Mouse (Mus musculus): ENCODE data around the gene Zbtb8b. TPM values are rescaled to one million over a fixed set of nuclear protein-coding genes. Genes with fewer than 3 reads are reported as not detected.

Gene Zbtb8b
- not detected for polyA plus RNA-seq (2017; shearing (Covaris generic))

DNA sequence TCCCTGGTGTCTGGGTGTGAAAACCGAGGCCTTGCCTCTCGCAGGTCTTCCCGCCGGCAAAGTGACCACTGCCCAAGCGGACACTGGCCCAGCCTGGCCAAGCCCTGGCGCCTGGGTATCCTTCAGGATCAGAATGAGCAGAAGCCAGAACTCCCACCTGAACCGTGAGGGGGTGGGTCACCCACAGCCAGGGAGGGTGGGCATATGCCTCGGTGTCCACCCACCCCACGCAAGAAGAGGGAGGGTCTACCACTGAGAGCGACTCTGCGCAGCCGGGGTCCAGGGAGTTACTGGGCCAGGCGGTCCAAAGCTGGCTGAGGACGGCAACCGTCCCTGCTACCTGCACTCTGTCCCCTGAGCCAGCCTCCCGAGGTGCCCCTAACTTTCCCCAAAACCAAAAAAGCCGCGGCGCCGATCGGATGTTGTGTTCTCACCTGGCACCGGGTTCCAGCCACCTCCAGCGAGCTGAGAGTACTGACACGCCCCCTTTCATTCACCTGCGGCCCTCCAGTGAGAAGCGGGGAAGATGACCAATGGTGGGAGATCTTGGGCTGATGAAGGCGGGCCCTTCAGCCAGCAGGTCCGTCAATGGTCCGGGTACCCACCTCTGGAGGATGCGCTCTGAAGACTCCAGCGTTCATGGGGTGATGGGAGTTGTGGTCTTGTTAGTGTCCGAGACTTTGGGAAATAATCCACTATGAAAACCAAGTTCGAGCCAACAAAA, at the start of gene Zbtb8b:
Gene Zbtb8b (minus strand): TSS at position 514 of the 724 bp plus-strand sequence.

DNA sequence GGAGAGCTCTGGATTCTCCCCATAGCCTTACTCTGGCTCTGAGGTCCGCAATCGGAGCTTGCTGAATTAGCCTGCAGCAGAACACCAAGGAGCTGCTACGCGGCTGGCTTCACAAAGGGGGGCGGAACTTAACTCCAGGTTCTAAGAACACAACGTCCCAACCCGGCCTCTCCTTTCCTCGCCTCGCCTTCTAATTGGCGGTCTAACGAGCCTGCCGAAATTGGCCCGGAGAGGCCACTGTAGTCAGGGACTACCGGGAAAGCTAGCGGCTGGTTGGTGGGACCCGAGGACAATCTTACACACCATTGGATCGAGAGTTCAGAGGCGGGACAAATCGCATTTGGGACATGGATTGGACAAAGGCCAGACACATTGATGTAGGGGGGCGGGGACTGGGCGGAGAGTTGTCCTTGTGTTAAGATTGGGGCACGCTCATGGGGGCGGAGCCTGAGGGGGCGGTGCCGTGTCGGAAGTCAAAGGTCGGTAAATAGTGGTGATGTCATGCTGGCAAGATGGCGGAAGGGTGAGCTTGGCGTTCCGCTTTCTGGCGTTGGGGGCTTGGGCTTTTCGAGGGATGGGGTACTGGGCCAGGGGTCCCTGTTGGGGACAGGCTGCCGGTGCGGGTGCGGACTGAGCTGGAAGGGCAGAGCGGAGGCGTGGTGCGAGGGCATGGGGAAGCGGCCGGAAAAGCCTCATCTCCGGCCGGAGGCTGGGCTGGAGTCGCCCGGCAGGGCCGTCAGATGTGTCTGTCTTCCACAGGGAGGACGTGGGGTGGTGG, 20.7 kb upstream of the Zbtb8b start, which contains the start of gene Bsdc1:
Gene Bsdc1 (plus strand): TSS at position 399 of the 778 bp plus-strand sequence.

DNA sequence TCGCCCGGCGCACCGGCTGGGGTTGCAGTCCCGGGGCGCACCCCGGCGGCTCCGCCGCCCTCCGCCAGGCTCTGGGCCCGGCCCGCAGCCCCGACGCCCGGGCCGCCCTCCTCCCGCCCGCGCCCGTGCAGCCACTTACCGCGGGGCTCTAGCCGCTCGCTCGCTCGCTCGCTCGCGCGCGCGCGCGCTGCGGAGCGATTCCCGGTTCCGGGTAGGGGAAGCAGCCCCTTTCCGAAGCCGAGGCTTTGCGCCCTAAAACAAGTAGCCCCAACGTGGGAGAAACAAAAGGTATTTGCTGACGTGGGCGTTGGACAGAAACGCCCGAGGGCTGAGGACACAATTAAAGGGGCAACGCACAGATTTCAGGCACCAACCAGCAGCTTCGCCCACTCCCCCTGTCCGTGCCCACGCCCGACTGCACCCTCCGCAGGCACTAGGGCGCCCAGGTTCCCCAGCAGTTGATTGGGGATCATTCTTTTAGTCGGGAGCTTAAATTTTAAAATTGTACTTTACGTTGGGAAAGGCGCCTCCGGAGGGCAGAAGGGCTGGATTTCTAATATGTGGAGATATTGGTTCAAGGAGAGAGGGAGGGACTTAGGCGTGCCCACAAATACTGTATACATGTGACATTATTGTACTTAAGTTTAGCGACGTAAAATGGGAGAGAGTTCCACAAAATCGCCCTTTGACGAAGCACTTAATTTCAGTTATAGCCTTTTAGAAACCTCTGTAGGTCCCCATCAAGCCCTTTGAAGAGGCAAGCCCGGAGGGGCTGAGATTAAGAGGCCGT, 62.9 kb downstream of the Zbtb8b start, which contains the start of gene Zbtb8a:
Gene Zbtb8a (minus strand): TSS at position 516 of the 790 bp plus-strand sequence.

Other genes starting within 250 kb of the Zbtb8b start
- 0.42 TPM for gene C77080, start 179.4 kb downstream of the Zbtb8b start, polyA plus RNA-seq (2017; shearing (Covaris generic))
- gene Sync, start 153.2 kb downstream of the Zbtb8b start, polyA plus RNA-seq (2017; shearing (Covaris generic)): 0.30 TPM
- 292 TPM for gene Rbbp4, start 105.5 kb downstream of the Zbtb8b start, polyA plus RNA-seq (2017; shearing (Covaris generic))
- gene Zbtb8os, start 105.2 kb downstream of the Zbtb8b start, polyA plus RNA-seq (2017; shearing (Covaris generic)): 23.5 TPM
- 5.2 TPM for gene Zbtb8a, start 62.7 kb downstream of the Zbtb8b start, polyA plus RNA-seq (2017; shearing (Covaris generic))
- 86.3 TPM for gene Bsdc1, start 20.7 kb upstream of the Zbtb8b start, polyA plus RNA-seq (2017; shearing (Covaris generic))
- not detected for gene Tssk3, start 50.2 kb upstream of the Zbtb8b start, polyA plus RNA-seq (2017; shearing (Covaris generic))
- not detected for gene Fam229a, start 50.3 kb upstream of the Zbtb8b start, polyA plus RNA-seq (2017; shearing (Covaris generic))
- 10.7 TPM for gene Marcksl1, start 72.7 kb upstream of the Zbtb8b start, polyA plus RNA-seq (2017; shearing (Covaris generic))
- gene Hdac1, start 101.9 kb upstream of the Zbtb8b start, polyA plus RNA-seq (2017; shearing (Covaris generic)): 174 TPM
- 1,237 TPM for gene Lck, start 132.8 kb upstream of the Zbtb8b start, polyA plus RNA-seq (2017; shearing (Covaris generic))
- gene Fam167b, start 137.7 kb upstream of the Zbtb8b start, polyA plus RNA-seq (2017; shearing (Covaris generic)): 0.50 TPM
- gene Eif3i, start 159.8 kb upstream of the Zbtb8b start, polyA plus RNA-seq (2017; shearing (Covaris generic)): 167 TPM
- gene Tmem234, start 159.8 kb upstream of the Zbtb8b start, polyA plus RNA-seq (2017; shearing (Covaris generic)): 203 TPM
- 5.6 TPM for gene Dcdc2b, start 173.4 kb upstream of the Zbtb8b start, polyA plus RNA-seq (2017; shearing (Covaris generic))
- gene Iqcc, start 178.2 kb upstream of the Zbtb8b start, polyA plus RNA-seq (2017; shearing (Covaris generic)): 22.1 TPM
- gene Ccdc28b, start 183.1 kb upstream of the Zbtb8b start, polyA plus RNA-seq (2017; shearing (Covaris generic)): 11.5 TPM
- gene Txlna, start 200.2 kb upstream of the Zbtb8b start, polyA plus RNA-seq (2017; shearing (Covaris generic)): 73.9 TPM
- gene Kpna6, start 231.9 kb upstream of the Zbtb8b start, polyA plus RNA-seq (2017; shearing (Covaris generic)): 22.9 TPM

All from naive thymus-derived CD4-positive, alpha-beta T cell, adult 5 months (primary cell).